Mouse (Mus musculus): ENCODE results near the gene Ergic1.

DNA sequence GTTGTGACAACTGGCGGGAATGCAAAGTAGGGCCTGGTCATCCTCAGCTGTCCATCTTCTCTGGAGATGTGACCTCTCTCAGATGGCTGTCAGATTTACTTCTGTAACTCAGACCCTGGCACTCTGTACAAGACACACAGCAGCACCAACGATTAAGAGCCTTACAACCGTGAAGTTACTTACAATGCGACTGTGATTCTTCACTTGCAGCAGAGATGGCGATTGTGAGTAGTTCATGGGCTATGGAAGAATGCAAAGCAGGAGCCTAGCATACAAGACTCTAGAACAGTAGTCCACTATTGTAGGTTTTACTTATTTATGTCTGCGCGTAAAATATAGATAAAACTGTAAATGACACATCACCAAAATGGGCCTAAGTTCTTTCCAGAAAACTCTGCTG, 114.6 kb downstream of the Ergic1 start:
- TF ChIP-seq EP300 (IDR thresholded peaks at IDR 0.05; ENCODE audit: insufficient read depth, low read depth, low read length) (no peak), CTCF (IDR thresholded peaks at IDR 0.05) (no peak), POLR2A (IDR thresholded peaks at IDR 0.05; ENCODE audit: insufficient read depth, low read depth, low read length) (no peak)

Measured in heart, adult 2 months (tissue).